Mouse (Mus musculus): Measurements from ENCODE around the gene Fam57b. TPM values are rescaled to one million over a fixed set of nuclear protein-coding genes. Genes with fewer than 3 reads are reported as not detected.
A peak's percentile ranks its signal among the peaks of the same experiment; 100 is the strongest.

Fam57b gene
- polyA plus RNA-seq (2015; fragmentation: Nextera tagmentation; extraction: Ambion mirVana), result 0.29 and 0.32 TPM in 2 replicates

DNA sequence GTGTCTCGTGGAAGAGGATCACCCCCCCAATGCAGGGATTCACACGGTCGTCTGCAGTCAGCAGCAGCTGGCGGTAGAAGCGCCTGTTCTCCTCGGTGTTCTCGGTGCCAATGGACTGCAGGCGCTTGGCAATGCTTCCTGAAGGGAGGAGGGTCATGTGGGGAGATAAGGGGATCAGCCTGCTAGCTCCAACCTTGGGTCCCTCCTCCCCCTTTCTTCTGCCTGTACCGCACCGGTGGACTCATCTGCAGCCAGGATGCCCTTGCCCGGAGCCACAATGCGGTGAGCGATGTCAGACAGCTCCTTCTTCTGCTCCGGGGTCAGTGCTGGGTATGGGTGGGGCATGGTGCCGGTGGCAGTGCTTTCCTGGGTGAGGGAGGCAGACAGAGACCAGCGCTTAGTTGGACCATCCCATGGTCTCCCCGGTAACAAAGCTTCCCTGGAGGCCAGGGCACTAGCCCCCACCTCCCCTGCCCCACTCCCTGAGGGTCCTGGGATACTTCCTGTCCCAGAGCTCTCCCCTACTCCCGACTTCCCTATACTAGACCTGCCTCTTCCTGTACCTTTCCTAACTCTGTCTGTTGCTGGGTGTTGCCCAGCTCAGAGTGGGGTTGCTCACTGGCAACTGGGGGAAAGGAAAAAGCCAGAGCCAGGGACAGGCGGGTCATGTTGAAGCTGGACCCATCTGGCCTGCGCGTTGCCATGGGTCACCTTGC lies at the start of gene Fam57b:
Gene Fam57b, plus strand, starts transcription at position 258 of the 716 bp plus-strand sequence.
- peaks cover 71% of the 10 kb centered on the region for H3K4me1 ChIP-seq
- H3K9ac ChIP-seq, result peak within 1 kb of the TSS; percentile 100
- WGBS, result 9% methylated on average over 21 of the region's 21 CpGs
- H3K36me3 ChIP-seq, result peaks cover 40% of the 10 kb centered on the region
- H3K4me2 ChIP-seq, result peak within 1 kb of the TSS; percentile 79
- no peaks in the 10 kb centered on the region for H3K9me3 ChIP-seq
- ATAC-seq (ENCODE audit: extremely low read depth, insufficient number of reproducible peaks, low FRiP score, low TSS enrichment), result no peak
- peak within 1 kb of the TSS; percentile 100 for H3K27ac ChIP-seq (replicated peaks)
- H3K4me3 ChIP-seq, result peak within 1 kb of the TSS; percentile 96
- H3K27me3 ChIP-seq (replicated peaks), result no peaks in the 10 kb centered on the region

DNA sequence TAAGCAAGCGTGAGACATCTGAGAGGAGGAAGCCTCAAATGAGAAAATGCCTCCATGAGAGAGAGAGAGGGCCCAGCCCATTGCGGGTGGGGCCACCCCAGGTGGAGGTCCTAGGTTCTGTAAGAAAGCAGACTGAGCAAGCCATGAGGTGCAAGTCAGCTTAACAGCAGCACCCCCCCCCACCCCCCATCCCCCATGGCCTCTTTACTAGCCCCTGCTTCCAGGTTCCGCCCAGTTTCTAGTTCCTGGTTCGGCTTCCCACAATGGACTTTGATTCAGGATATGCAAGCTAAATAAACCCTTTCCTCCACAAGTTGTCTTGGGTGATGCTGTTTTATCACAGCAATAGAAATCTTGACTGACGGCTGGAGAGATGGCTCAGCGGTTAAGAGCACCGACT lies 48.6 kb upstream of the Fam57b start:
- ATAC-seq (ENCODE audit: extremely low read depth, insufficient number of reproducible peaks, low FRiP score, low TSS enrichment), result no peak
- Histone ChIP-seq H3K9ac (no peak overlapping the region), H3K36me3 (no peaks in the 10 kb centered on the region), H3K9me3 (no peaks in the 10 kb centered on the region), H3K4me1 (no peaks in the 10 kb centered on the region), H3K27ac (replicated peaks) (no peak overlapping the region), H3K4me3 (no peak overlapping the region), H3K4me2 (no peak overlapping the region), H3K27me3 (replicated peaks) (no peaks in the 10 kb centered on the region)
- 63% methylated on average over 7 of the region's 7 CpGs for WGBS

DNA sequence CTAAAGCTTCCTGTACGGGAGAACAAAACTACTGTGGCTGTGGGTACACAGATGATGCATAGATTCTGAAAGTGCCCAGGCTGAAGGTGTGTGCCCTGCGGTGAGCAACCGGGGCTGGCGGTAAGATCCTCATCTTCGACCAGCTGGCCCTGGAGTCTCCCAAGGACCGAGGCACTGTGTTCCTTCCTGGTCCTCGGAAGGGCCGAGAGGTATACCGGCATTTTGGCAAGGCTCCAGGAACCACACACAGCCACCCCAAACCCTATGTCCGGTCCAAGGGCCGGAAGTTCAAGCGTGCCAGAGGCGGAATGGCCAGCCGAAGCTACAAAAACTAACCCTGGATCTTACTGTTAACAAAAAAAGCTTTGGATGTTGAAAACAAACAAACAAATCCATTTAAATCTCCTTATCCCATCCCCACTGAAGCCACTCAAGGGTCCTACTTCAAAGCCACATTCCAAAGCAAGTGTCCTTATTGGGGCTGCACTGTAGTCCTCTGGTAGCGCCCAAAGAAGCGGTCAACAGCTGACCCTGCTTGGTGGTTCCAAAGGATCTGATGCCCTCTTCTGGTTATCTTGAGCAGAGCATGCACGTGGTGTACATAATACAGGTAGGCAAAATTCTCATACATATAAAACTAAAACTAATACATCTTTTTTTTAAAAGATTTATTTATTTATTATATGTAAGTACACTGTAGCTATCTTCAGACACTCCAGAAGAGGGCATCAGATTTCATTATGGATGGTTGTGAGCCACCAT lies 47.7 kb upstream of the Fam57b start:
- Histone ChIP-seq H3K36me3 (no peaks in the 10 kb centered on the region), H3K27me3 (replicated peaks) (no peaks in the 10 kb centered on the region), H3K4me3 (no peak overlapping the region), H3K4me2 (no peak overlapping the region), H3K9ac (no peak overlapping the region), H3K9me3 (no peaks in the 10 kb centered on the region), H3K4me1 (peaks cover 4% of the 10 kb centered on the region; the same call in 1 of the 2 replicates), H3K27ac (replicated peaks) (no peak overlapping the region)
- ATAC-seq (ENCODE audit: extremely low read depth, insufficient number of reproducible peaks, low FRiP score, low TSS enrichment), result no peak
- WGBS, result 91% methylated on average over 17 of the region's 17 CpGs

DNA sequence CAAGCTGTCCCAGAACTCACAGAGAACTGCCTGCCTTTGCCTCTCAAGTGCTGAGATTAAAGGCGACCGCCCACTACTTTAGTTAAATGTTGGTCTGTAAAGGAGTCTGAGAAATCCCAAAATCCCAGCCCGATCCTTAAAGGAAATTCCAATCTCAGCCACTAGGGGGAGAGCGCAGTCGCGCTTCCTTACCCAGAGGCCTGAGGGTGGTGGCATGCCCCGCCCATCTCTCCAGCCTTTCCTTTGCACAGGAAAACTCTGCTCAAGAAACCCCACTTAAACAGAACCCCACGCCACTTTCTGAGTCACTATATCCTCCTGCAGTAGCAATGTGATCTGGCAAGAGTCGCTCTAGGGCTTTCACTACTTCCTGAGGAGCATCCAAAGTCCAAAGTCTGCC lies 42.6 kb upstream of the Fam57b start:
- under 1% methylated on average over 9 of the region's 9 CpGs for WGBS
- peak overlapping the region; percentile 32 for H3K4me2 ChIP-seq
- H3K4me3 ChIP-seq, result no peak overlapping the region
- H3K27ac ChIP-seq (replicated peaks), result peak overlapping the region; percentile 31; the same call in 1 of the 2 replicates
- no peaks in the 10 kb centered on the region for H3K27me3 ChIP-seq (replicated peaks)
- peak; percentile 45; the same call in 1 of the 2 replicates for ATAC-seq (ENCODE audit: extremely low read depth, insufficient number of reproducible peaks, low FRiP score, low TSS enrichment)
- peaks cover 8% of the 10 kb centered on the region for H3K4me1 ChIP-seq
- peak overlapping the region; percentile 66 for H3K9ac ChIP-seq
- H3K36me3 ChIP-seq, result no peaks in the 10 kb centered on the region
- H3K9me3 ChIP-seq, result no peaks in the 10 kb centered on the region

DNA sequence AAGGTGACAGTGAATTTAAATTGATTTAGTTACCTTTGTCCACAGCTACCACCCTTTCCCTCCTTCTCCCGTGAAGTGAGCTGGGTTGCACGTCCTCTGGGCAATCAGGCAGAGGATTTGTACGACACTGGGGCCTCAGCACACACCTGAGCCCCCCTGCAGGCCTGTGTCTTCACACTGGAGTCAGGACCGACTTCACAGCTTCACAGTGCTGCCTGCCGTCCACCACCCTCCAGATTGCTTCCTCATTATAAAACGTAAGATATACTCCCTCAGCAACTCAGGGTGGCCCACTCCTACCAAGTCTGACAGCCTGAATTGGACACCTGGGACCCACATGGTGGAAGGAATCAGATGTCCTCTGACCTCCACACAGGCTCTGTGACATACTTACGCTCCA lies 38.9 kb upstream of the Fam57b start:
- H3K27ac ChIP-seq (replicated peaks), result no peak overlapping the region
- WGBS, result 65% methylated on average over 7 of the region's 7 CpGs
- H3K4me3 ChIP-seq, result no peak overlapping the region
- peaks cover 18% of the 10 kb centered on the region for H3K36me3 ChIP-seq
- no peak overlapping the region for H3K4me2 ChIP-seq
- no peaks in the 10 kb centered on the region for H3K27me3 ChIP-seq (replicated peaks)
- H3K9ac ChIP-seq, result no peak overlapping the region
- H3K9me3 ChIP-seq, result no peaks in the 10 kb centered on the region
- no peak for ATAC-seq (ENCODE audit: extremely low read depth, insufficient number of reproducible peaks, low FRiP score, low TSS enrichment)
- peaks cover 42% of the 10 kb centered on the region for H3K4me1 ChIP-seq

DNA sequence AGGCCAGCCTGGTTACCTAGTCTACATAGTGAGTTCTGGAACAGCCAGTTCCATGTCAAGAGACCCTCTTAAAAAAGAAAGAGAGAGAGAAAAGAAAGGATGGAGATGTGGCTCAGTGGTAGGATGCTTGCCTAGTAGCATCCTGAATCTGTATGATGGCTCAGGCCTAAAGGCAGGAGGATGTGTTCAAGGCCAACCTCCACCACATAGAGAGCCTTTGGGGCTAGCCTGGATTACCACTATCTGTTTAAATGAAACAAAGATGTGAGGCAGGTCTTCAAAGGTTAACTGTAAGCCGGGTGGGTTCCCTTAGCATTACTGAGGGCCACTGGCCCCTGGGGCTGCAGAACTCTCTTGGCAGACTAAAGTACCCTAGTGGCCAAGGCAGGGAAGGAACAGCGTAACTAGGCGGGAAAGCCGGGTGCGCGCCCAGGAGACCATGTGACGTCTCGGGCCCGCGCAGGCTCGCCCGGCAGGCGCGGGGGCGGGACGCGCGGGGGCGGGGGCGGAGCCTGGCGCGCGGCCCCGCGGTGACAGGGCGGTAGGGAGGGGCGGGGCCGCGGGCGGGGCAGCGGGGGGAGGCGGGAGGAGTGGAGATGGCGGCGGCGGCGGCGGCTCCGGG lies 38.3 kb upstream of the Fam57b start, which contains the start of gene Mapk3:
Gene Mapk3, plus strand, starts transcription at position 552 of the 622 bp plus-strand sequence.
- ATAC-seq (ENCODE audit: extremely low read depth, insufficient number of reproducible peaks, low FRiP score, low TSS enrichment), result peak; percentile 67
- no peaks in the 10 kb centered on the region for H3K27me3 ChIP-seq (replicated peaks)

DNA sequence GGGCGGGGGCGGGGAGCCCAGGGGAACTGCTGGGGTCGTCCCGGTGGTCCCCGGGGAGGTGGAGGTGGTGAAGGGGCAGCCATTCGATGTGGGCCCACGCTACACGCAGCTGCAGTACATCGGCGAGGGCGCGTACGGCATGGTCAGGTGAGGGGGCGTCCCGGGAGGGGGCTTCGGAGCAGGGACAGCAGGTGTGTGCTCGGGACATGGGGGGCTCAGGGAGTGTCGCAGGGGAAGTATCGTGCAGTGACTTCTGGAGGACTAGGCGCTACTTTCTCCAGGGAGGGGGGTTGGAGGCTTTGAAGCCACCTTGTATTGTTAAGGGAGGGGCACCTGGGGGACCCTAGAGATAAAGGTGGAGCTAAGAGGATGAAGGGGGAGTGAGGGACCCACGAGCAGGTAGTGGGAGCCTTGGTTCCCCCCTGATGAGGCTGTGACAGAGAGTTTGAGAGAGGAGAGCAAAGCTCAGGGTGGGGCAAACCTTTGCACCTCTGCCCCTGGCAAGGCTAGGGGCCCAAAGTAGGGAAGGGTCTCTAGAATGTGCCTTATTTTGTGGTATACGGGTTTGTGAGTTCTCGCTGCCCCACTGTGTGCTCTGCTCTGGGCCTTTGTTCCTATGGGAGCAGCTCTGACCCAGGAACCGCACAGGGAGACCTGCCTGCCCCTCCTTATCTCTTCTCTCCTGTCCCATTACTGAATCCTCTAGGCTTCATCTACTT lies 37.6 kb upstream of the Fam57b start:
- H3K36me3 ChIP-seq, result peaks cover 31% of the 10 kb centered on the region
- ATAC-seq (ENCODE audit: extremely low read depth, insufficient number of reproducible peaks, low FRiP score, low TSS enrichment), result peak; percentile 25; the same call in 1 of the 2 replicates
- peaks cover 38% of the 10 kb centered on the region for H3K4me1 ChIP-seq
- peak overlapping the region; percentile 92 for H3K4me3 ChIP-seq
- peak overlapping the region; percentile 94 for H3K27ac ChIP-seq (replicated peaks)
- H3K4me2 ChIP-seq, result peak overlapping the region; percentile 92
- peak overlapping the region; percentile 98 for H3K9ac ChIP-seq
- no peaks in the 10 kb centered on the region for H3K9me3 ChIP-seq
- no peaks in the 10 kb centered on the region for H3K27me3 ChIP-seq (replicated peaks)
- WGBS, result under 1% methylated on average over 23 of the region's 24 CpGs

More for the DNA sequence above, 38.3 kb upstream of the Fam57b start, which contains the start of gene Mapk3:
- Histone ChIP-seq H3K4me3 (peak within 1 kb of the TSS; percentile 92), H3K4me2 (peak within 1 kb of the TSS; percentile 92), H3K4me1 (peaks cover 42% of the 10 kb centered on the region), H3K36me3 (peaks cover 25% of the 10 kb centered on the region), H3K9me3 (no peaks in the 10 kb centered on the region), H3K27ac (replicated peaks) (peak within 1 kb of the TSS; percentile 94), H3K9ac (peak within 1 kb of the TSS; percentile 98)
- 1% methylated on average over 20 of the region's 38 CpGs for WGBS

DNA sequence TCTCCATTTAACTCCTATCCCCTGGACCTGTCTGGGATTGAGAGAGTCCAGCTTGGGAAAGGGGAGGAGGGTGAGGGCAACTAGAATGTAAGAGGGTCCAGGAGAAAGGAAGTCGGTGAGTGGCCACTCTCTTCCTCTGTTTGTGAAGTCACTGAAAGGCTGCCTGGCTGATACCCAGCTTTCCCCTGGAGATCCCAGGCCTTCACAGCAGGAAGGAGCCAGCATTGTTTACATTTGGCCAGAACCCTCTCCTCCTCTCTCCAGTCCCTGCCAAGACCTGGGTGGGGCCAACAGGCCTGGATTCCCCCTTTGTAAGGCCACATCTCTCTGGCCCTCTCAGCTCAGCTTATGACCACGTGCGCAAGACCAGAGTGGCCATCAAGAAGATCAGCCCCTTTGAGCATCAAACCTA lies 37.1 kb upstream of the Fam57b start:
- H3K4me1 ChIP-seq, result peaks cover 35% of the 10 kb centered on the region
- peak; percentile 28; the same call in 1 of the 2 replicates for ATAC-seq (ENCODE audit: extremely low read depth, insufficient number of reproducible peaks, low FRiP score, low TSS enrichment)
- H3K27ac ChIP-seq (replicated peaks), result peak overlapping the region; percentile 94
- H3K9ac ChIP-seq, result peak overlapping the region; percentile 98
- H3K9me3 ChIP-seq, result no peaks in the 10 kb centered on the region
- H3K4me2 ChIP-seq, result peak overlapping the region; percentile 92
- H3K27me3 ChIP-seq (replicated peaks), result no peaks in the 10 kb centered on the region
- 21% methylated on average over 3 of the region's 3 CpGs for WGBS
- peaks cover 37% of the 10 kb centered on the region for H3K36me3 ChIP-seq
- peak overlapping the region; percentile 92 for H3K4me3 ChIP-seq

DNA sequence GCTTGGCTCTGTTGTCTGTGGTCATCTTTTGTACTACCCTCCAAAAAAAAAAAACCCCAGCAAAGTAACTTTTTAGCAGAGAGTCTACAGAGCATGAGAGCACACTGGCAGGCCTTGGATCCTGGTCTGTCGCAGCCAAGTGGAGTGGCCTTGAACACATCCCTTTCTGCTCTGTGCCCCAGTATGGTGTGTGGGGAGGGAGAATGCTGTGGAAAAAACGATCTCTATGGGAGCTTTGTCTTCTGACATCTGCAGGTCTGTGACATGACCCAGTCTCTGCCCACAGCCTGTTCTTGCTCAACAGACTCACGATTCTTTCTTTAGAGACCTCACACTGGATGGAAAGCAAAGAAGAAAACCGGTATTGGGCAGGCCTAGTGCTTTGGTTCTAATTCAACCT lies 36.5 kb upstream of the Fam57b start:
- Histone ChIP-seq H3K27me3 (replicated peaks) (no peaks in the 10 kb centered on the region), H3K9me3 (no peaks in the 10 kb centered on the region), H3K4me1 (peaks cover 35% of the 10 kb centered on the region), H3K4me3 (peak overlapping the region; percentile 92), H3K9ac (peak overlapping the region; percentile 98), H3K4me2 (peak overlapping the region; percentile 92), H3K36me3 (peaks cover 42% of the 10 kb centered on the region), H3K27ac (replicated peaks) (peak overlapping the region; percentile 94)
- WGBS, result 57% methylated on average over 4 of the region's 4 CpGs
- ATAC-seq (ENCODE audit: extremely low read depth, insufficient number of reproducible peaks, low FRiP score, low TSS enrichment), result no peak

DNA sequence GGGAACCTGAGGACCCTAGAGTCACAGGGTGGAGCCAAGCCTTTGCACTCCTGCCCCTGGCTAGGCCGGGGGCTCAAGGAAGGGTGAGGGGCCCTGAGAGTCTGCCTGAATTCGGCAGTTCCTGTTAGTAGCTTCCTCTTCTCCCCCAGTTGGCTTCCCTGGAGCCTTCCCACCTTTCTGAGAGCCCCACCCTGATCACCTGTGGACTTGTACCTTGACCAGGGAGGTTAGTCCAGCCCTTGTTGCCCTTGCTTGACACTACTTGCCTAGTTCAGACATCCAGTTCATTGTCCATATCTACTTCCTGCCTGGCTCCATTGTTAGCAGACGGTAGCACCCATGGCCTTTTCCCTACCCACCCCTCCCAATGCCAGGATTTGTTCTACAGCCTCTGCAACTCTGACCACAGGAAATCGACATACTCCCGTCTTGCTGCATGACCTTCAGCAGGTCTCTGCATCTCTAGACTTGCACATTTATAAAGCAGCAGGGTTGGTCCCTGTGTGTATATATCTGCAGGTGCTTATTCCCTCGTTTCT lies 35.9 kb upstream of the Fam57b start:
- H3K9ac ChIP-seq, result peak overlapping the region; percentile 98; the same call in 1 of the 2 replicates
- peaks cover 49% of the 10 kb centered on the region for H3K36me3 ChIP-seq
- 54% methylated on average over 6 of the region's 6 CpGs for WGBS
- H3K9me3 ChIP-seq, result no peaks in the 10 kb centered on the region
- no peak for ATAC-seq (ENCODE audit: extremely low read depth, insufficient number of reproducible peaks, low FRiP score, low TSS enrichment)
- no peaks in the 10 kb centered on the region for H3K27me3 ChIP-seq (replicated peaks)
- peak overlapping the region; percentile 94 for H3K27ac ChIP-seq (replicated peaks)
- peak overlapping the region; percentile 92 for H3K4me3 ChIP-seq
- H3K4me2 ChIP-seq, result peak overlapping the region; percentile 92
- peaks cover 35% of the 10 kb centered on the region for H3K4me1 ChIP-seq
